Mouse (Mus musculus): ENCODE results near the gene Rab6a.
A peak's percentile ranks its signal among the peaks of the same experiment; 100 is the strongest.
"Not testable (repeated sequence)": the region's sequence is repeated elsewhere in the genome, so short reads cannot be mapped to it uniquely, and the experiment has no call there.

The Rab6a gene

GRCm38 (mm10) chr7:100607214-100608129, at the start of gene Rab6a:
Gene Rab6a (plus strand): TSS chr7:100607410.
- DNase-seq: peak; percentile 96

- no peak for DNase-seq
These were observed 47.9 kb upstream of the Rab6a start for GRCm38 (mm10) chr7:100559331-100559730.

GRCm38 (mm10) chr7:100561861-100562587, 45.2 kb upstream of the Rab6a start:
- DNase-seq: no peak

GRCm38 (mm10) chr7:100567238-100567637, 40.0 kb upstream of the Rab6a start:
- DNase-seq: not testable (repeated sequence)

GRCm38 (mm10) chr7:100569907-100570306, 37.3 kb upstream of the Rab6a start:
- no peak for DNase-seq

GRCm38 (mm10) chr7:100570930-100571715, 36.1 kb upstream of the Rab6a start:
- no peak for DNase-seq

- no peak for DNase-seq
These were observed 35.1 kb upstream of the Rab6a start for GRCm38 (mm10) chr7:100572061-100572460.

GRCm38 (mm10) chr7:100572704-100573103, 34.5 kb upstream of the Rab6a start:
- no peak for DNase-seq

- no peak for DNase-seq
These were observed 28.4 kb upstream of the Rab6a start for GRCm38 (mm10) chr7:100578794-100579193.

- no peak for DNase-seq
These were observed 25.0 kb upstream of the Rab6a start for GRCm38 (mm10) chr7:100582235-100582634.

GRCm38 (mm10) chr7:100582727-100583236, 24.4 kb upstream of the Rab6a start:
- DNase-seq: peak; percentile 90

GRCm38 (mm10) chr7:100589816-100590215, 17.4 kb upstream of the Rab6a start:
- no peak for DNase-seq

- DNase-seq: no peak
These were observed 16.7 kb upstream of the Rab6a start for GRCm38 (mm10) chr7:100590504-100590844.

GRCm38 (mm10) chr7:100590845-100591521, 16.2 kb upstream of the Rab6a start:
- peak; percentile 76 for DNase-seq

GRCm38 (mm10) chr7:100591522-100591852, 15.7 kb upstream of the Rab6a start:
- DNase-seq: no peak

- no peak for DNase-seq
These were observed 13.9 kb upstream of the Rab6a start for GRCm38 (mm10) chr7:100593349-100593748.

- DNase-seq: no peak
These were observed 7.0 kb upstream of the Rab6a start for GRCm38 (mm10) chr7:100600211-100600610.

GRCm38 (mm10) chr7:100608130-100608741, 1.0 kb downstream of the Rab6a start, which contains the start of gene Mrpl48:
Gene Mrpl48 (minus strand): TSS chr7:100608301.
- DNase-seq: peak; percentile 58

- DNase-seq: no peak
These were observed 1.7 kb downstream of the Rab6a start for GRCm38 (mm10) chr7:100608910-100609309.

- no peak for DNase-seq
These were observed 9.1 kb downstream of the Rab6a start for GRCm38 (mm10) chr7:100616121-100616857.

GRCm38 (mm10) chr7:100622277-100622676, 15.1 kb downstream of the Rab6a start:
- DNase-seq: no peak
